ENCODE assay signal across 9 mouse cellular contexts in genomic region chr9:108341139-108341475, GRCm38 (mm10). TPM values are rescaled to one million over a fixed set of nuclear protein-coding genes. Genes with fewer than 3 reads are reported as not detected.
DNase-seq lines count a peak whose midpoint lies in the region; ATAC-seq and TF ChIP-seq lines count a peak whose summit lies in the region.
"Had no signal": no experiment of that assay in that cellular context is flagged by ENCODE, and none has a peak within 500 bp of the region (broad histone marks: within the 10 kb centered on the region; RNA-seq: fewer than 3 reads in every experiment).

No protein-coding gene starts in this region.

- H3K79me2 ChIP-seq in myocyte (ENCODE audit: control insufficient read depth, insufficient read depth) = peaks cover 12% of the 10 kb centered on the region

- H3K4me2 ChIP-seq in limb, embryonic 12.5 days = no peak overlapping the region
- H3K4me2 ChIP-seq in intestine, embryonic 15.5 days (replicated peaks) = peak overlapping the region; percentile 70; the same call in 1 of the 2 replicates
- peak overlapping the region; percentile 94 for H3K4me2 ChIP-seq in myocyte (ENCODE audit: low read depth)

- ATAC-seq in erythroblast, adult 5-6 weeks (replicated peaks; ENCODE audit: low FRiP score, poor library complexity, severe bottlenecking) = no peak
- no peak for ATAC-seq in limb, embryonic 12.5 days (ENCODE audit: insufficient number of reproducible peaks, insufficient read depth, low FRiP score, low TSS enrichment, low read depth)
- no peak for ATAC-seq in intestine, embryonic 15.5 days
- ATAC-seq: midbrain, embryonic 15.5 days had no signal

- peak overlapping the region; percentile 74 for H3K4me3 ChIP-seq in erythroblast, embryonic 14.5 days (replicated peaks)
- H3K4me3 ChIP-seq in limb, embryonic 12.5 days (replicated peaks) = no peak overlapping the region
- H3K4me3 ChIP-seq in limb, embryonic 10.5 days = no peak overlapping the region
- no peak overlapping the region for H3K4me3 ChIP-seq in intestine, embryonic 15.5 days (replicated peaks)
- no peak overlapping the region for H3K4me3 ChIP-seq in myocyte

- no peak for DNase-seq in limb, embryonic 10.5 days (ENCODE audit: low spot score)
- DNase-seq in cerebellum, postnatal 14 days = no peak
- DNase-seq in urinary bladder, postnatal 25 days (ENCODE audit: low spot score) = no peak

- H3ac ChIP-seq in myocyte (ENCODE audit: control insufficient read depth, insufficient read length) = no peak overlapping the region

- H3K27me3 ChIP-seq in erythroblast, embryonic 14.5 days (ENCODE audit: control insufficient read depth) = no peaks in the 10 kb centered on the region
- H3K27me3 ChIP-seq in limb, embryonic 12.5 days = no peaks in the 10 kb centered on the region
- H3K27me3 ChIP-seq in limb, embryonic 10.5 days (ENCODE audit: low read depth, poor library complexity, severe bottlenecking) = no peaks in the 10 kb centered on the region
- no peaks in the 10 kb centered on the region for H3K27me3 ChIP-seq in intestine, embryonic 15.5 days (replicated peaks)
- H3K27me3 ChIP-seq in myocyte (ENCODE audit: control insufficient read depth, insufficient read depth, insufficient read length) = no peaks in the 10 kb centered on the region
- H3K27me3 ChIP-seq: midbrain, embryonic 15.5 days had no signal

- H3K4me1 ChIP-seq in erythroblast, embryonic 14.5 days (ENCODE audit: control insufficient read depth) = peaks cover 70% of the 10 kb centered on the region
- peaks cover 24% of the 10 kb centered on the region for H3K4me1 ChIP-seq in limb, embryonic 12.5 days (replicated peaks)
- H3K4me1 ChIP-seq in limb, embryonic 10.5 days = peaks cover 30% of the 10 kb centered on the region
- peaks cover 15% of the 10 kb centered on the region for H3K4me1 ChIP-seq in intestine, embryonic 15.5 days (replicated peaks)

- WGBS in limb, embryonic 12.5 days = 84% methylated on average over 5 of the region's 5 CpGs
- 92% methylated on average over 5 of the region's 5 CpGs for WGBS in limb, embryonic 10.5 days
- 82% methylated on average over 5 of the region's 5 CpGs for WGBS in intestine, embryonic 15.5 days

- H3K9ac ChIP-seq in limb, embryonic 12.5 days (replicated peaks) = no peak overlapping the region
- no peak overlapping the region for H3K9ac ChIP-seq in intestine, embryonic 15.5 days
- H3K9ac ChIP-seq: midbrain, embryonic 15.5 days had no signal

- TF ChIP-seq POLR2A in myocyte (IDR thresholded peaks at IDR 0.05; ENCODE audit: insufficient read length, low read depth) = no peak

- H3K36me3 ChIP-seq in erythroblast, embryonic 14.5 days (ENCODE audit: control insufficient read depth) = peaks cover 88% of the 10 kb centered on the region
- H3K36me3 ChIP-seq in limb, embryonic 12.5 days = peaks cover 5% of the 10 kb centered on the region
- peaks cover 19% of the 10 kb centered on the region for H3K36me3 ChIP-seq in limb, embryonic 10.5 days
- no peaks in the 10 kb centered on the region for H3K36me3 ChIP-seq in intestine, embryonic 15.5 days
- H3K36me3 ChIP-seq in myocyte (ENCODE audit: control insufficient read depth, insufficient read depth) = no peaks in the 10 kb centered on the region

- peaks cover 3% of the 10 kb centered on the region; the same call in 1 of the 2 replicates for H3K9me3 ChIP-seq in erythroblast, embryonic 14.5 days (ENCODE audit: control insufficient read depth, low read length)
- H3K9me3 ChIP-seq in limb, embryonic 12.5 days = no peaks in the 10 kb centered on the region
- no peaks in the 10 kb centered on the region for H3K9me3 ChIP-seq in limb, embryonic 10.5 days (replicated peaks)
- no peaks in the 10 kb centered on the region for H3K9me3 ChIP-seq in intestine, embryonic 15.5 days
- H3K9me3 ChIP-seq: midbrain, embryonic 15.5 days had no signal

- H3K27ac ChIP-seq in limb, embryonic 12.5 days = peak overlapping the region; percentile 7; the same call in 1 of the 2 replicates
- H3K27ac ChIP-seq in limb, embryonic 10.5 days = no peak overlapping the region
- peak overlapping the region; percentile 76 for H3K27ac ChIP-seq in intestine, embryonic 15.5 days
- H3K27ac ChIP-seq: midbrain, embryonic 15.5 days had no signal

TF ChIP-seq in myocyte, 11 proteins besides CTCF, POLR2A, EP300 and RAD21:
- TF ChIP-seq MAX (IDR thresholded peaks at IDR 0.05; ENCODE audit: low read depth) (no peak), MYOD1 (IDR thresholded peaks at IDR 0.05; ENCODE audit: control insufficient read depth in 1 of 3, insufficient read length in 2 of 3, low read depth in 2 of 3) (no peak), POLR2AphosphoS2 (IDR thresholded peaks at IDR 0.05; ENCODE audit: insufficient read length, low read depth) (peak; percentile 13)

RNA-seq across cellular contexts. Expression of gene Gpx1, which starts 2.4 kb away (rescaled TPM):
- polyA plus RNA-seq in erythroblast, embryonic 14.5 days (2012) = 533 and 609 TPM in 2 replicates
- 5,168 and 5,395 TPM in 2 replicates for total RNA-seq in erythroblast, adult 5-6 weeks (2015; ENCODE audit: low replicate concordance)
- 4,534 and 5,176 TPM in 2 replicates for total RNA-seq in erythroblast, adult 5-6 weeks (2017; ENCODE audit: low replicate concordance)
- 797 and 821 TPM in 2 replicates for polyA plus RNA-seq in limb, embryonic 12.5 days (2016; fragmentation: Nextera tagmentation; extraction: Ambion mirVana)
- polyA plus RNA-seq in limb, embryonic 10.5 days (2016; fragmentation: Nextera tagmentation; extraction: Ambion mirVana) = 824 and 909 TPM in 2 replicates
- 1,041 and 1,081 TPM in 2 replicates for polyA plus RNA-seq in intestine, embryonic 15.5 days (2015; fragmentation: Nextera tagmentation; extraction: Ambion mirVana)
- 393 TPM for polyA plus RNA-seq in myocyte (2012; fragmentation: generic; extraction: Trizol)

RNA-seq across cellular contexts. Expression of gene Usp4, which starts 6.5 kb away (rescaled TPM):
- 16.0 and 23.8 TPM in 2 replicates for polyA plus RNA-seq in erythroblast, embryonic 14.5 days (2012)
- total RNA-seq in erythroblast, adult 5-6 weeks (2015; ENCODE audit: low replicate concordance) = 158 and 217 TPM in 2 replicates
- total RNA-seq in erythroblast, adult 5-6 weeks (2017; ENCODE audit: low replicate concordance) = 141 and 164 TPM in 2 replicates
- 117 and 118 TPM in 2 replicates for polyA plus RNA-seq in limb, embryonic 12.5 days (2016; fragmentation: Nextera tagmentation; extraction: Ambion mirVana)
- polyA plus RNA-seq in limb, embryonic 10.5 days (2016; fragmentation: Nextera tagmentation; extraction: Ambion mirVana) = 132 and 140 TPM in 2 replicates
- 82.5 and 89.1 TPM in 2 replicates for polyA plus RNA-seq in intestine, embryonic 15.5 days (2015; fragmentation: Nextera tagmentation; extraction: Ambion mirVana)
- 89.4 TPM for polyA plus RNA-seq in myocyte (2012; fragmentation: generic; extraction: Trizol)

RNA-seq across cellular contexts. Expression of gene Tcta, which starts 35.1 kb away (rescaled TPM):
- 0.16 TPM in 2 replicates for polyA plus RNA-seq in erythroblast, embryonic 14.5 days (2012)
- 6.1 and 9.2 TPM in 2 replicates for total RNA-seq in erythroblast, adult 5-6 weeks (2015; ENCODE audit: low replicate concordance)
- total RNA-seq in erythroblast, adult 5-6 weeks (2017; ENCODE audit: low replicate concordance) = 4.1 and 4.5 TPM in 2 replicates
- 21.2 and 22.6 TPM in 2 replicates for polyA plus RNA-seq in limb, embryonic 12.5 days (2016; fragmentation: Nextera tagmentation; extraction: Ambion mirVana)
- 9.2 and 11.5 TPM in 2 replicates for polyA plus RNA-seq in limb, embryonic 10.5 days (2016; fragmentation: Nextera tagmentation; extraction: Ambion mirVana)
- polyA plus RNA-seq in intestine, embryonic 15.5 days (2015; fragmentation: Nextera tagmentation; extraction: Ambion mirVana) = 34.1 and 37.1 TPM in 2 replicates
- 29.8 TPM for polyA plus RNA-seq in myocyte (2012; fragmentation: generic; extraction: Trizol)

RNA-seq across cellular contexts. Expression of gene Rhoa, which starts 35.2 kb away (rescaled TPM):
- 12.9 and 13.9 TPM in 2 replicates for polyA plus RNA-seq in erythroblast, embryonic 14.5 days (2012)
- total RNA-seq in erythroblast, adult 5-6 weeks (2015; ENCODE audit: low replicate concordance) = 149 and 157 TPM in 2 replicates
- 238 and 268 TPM in 2 replicates for total RNA-seq in erythroblast, adult 5-6 weeks (2017; ENCODE audit: low replicate concordance)
- 324 and 387 TPM in 2 replicates for polyA plus RNA-seq in limb, embryonic 12.5 days (2016; fragmentation: Nextera tagmentation; extraction: Ambion mirVana)
- 246 and 250 TPM in 2 replicates for polyA plus RNA-seq in limb, embryonic 10.5 days (2016; fragmentation: Nextera tagmentation; extraction: Ambion mirVana)
- polyA plus RNA-seq in intestine, embryonic 15.5 days (2015; fragmentation: Nextera tagmentation; extraction: Ambion mirVana) = 422 and 453 TPM in 2 replicates
- 306 TPM for polyA plus RNA-seq in myocyte (2012; fragmentation: generic; extraction: Trizol)

RNA-seq across cellular contexts. Expression of gene Amt, which starts 44.5 kb away (rescaled TPM):
- not detected in 2 replicates for polyA plus RNA-seq in erythroblast, embryonic 14.5 days (2012)
- total RNA-seq in erythroblast, adult 5-6 weeks (2015; ENCODE audit: low replicate concordance) = not detected in 2 replicates
- 0.51 TPM in 1 of 2 replicates, not detected in the other for total RNA-seq in erythroblast, adult 5-6 weeks (2017; ENCODE audit: low replicate concordance)
- polyA plus RNA-seq in limb, embryonic 12.5 days (2016; fragmentation: Nextera tagmentation; extraction: Ambion mirVana) = 13.3 and 17.0 TPM in 2 replicates
- polyA plus RNA-seq in limb, embryonic 10.5 days (2016; fragmentation: Nextera tagmentation; extraction: Ambion mirVana) = 23.1 and 24.8 TPM in 2 replicates
- polyA plus RNA-seq in intestine, embryonic 15.5 days (2015; fragmentation: Nextera tagmentation; extraction: Ambion mirVana) = 20.9 and 23.2 TPM in 2 replicates
- polyA plus RNA-seq in myocyte (2012; fragmentation: generic; extraction: Trizol) = 2.1 TPM
